Mouse (Mus musculus) hindbrain, embryonic 16.5 days (tissue): ENCODE results near the gene Cnnm1. TPM values are rescaled to one million over a fixed set of nuclear protein-coding genes. Genes with fewer than 3 reads are reported as not detected.
A peak's percentile ranks its signal among the peaks of the same experiment; 100 is the strongest.

Experiments used
- ATAC-seq: fragments of 200-750 bp; cut with Nextera tagmentation; 2 replicates; pipeline ENCODE4 v1.8.0; 2017; ENCODE audit warnings: moderate TSS enrichment, moderate library complexity
- H3K27ac ChIP-seq: fragments of 300-500 bp; sonication (generic); 2 replicates; pipeline ENCODE4 v1.5.1; 2014; ENCODE audit warnings: low read depth, mild to moderate bottlenecking, control low read depth, low read length, moderate library complexity
- H3K27me3 ChIP-seq: fragments of 300-500 bp; sonication (generic); replicated peaks from 2 replicates; pipeline ENCODE4 v1.6.1; 2014; ENCODE audit warnings: low read length; ENCODE audit not compliant: control insufficient read depth, insufficient read depth
- H3K36me3 ChIP-seq: fragments of 300-500 bp; sonication (generic); 2 replicates; pipeline ENCODE4 v1.6.1; 2014; ENCODE audit warnings: mild to moderate bottlenecking, low read length, moderate library complexity, mixed read lengths; ENCODE audit not compliant: control insufficient read depth, insufficient read depth
- H3K4me1 ChIP-seq: fragments of 300-500 bp; sonication (generic); 2 replicates; pipeline ENCODE4 v1.6.1; 2014; ENCODE audit warnings: low read depth, low read length; ENCODE audit not compliant: control insufficient read depth, insufficient read depth
- H3K4me2 ChIP-seq: fragments of 300-500 bp; sonication (generic); 2 replicates; pipeline ENCODE4 v1.6.1; 2014; ENCODE audit warnings: mild to moderate bottlenecking, low read length, control low read depth, moderate library complexity
- H3K4me3 ChIP-seq: fragments of 300-500 bp; sonication (generic); 2 replicates; pipeline ENCODE4 v1.5.1; 2014; ENCODE audit warnings: mild to moderate bottlenecking, low read length, control low read depth, moderate library complexity
- H3K9ac ChIP-seq: fragments of 300-500 bp; sonication (generic); 2 replicates; pipeline ENCODE4 v1.6.1; 2014; ENCODE audit warnings: low read depth, mild to moderate bottlenecking, control low read depth, low read length, moderate library complexity
- H3K9me3 ChIP-seq: fragments of 300-500 bp; sonication (generic); 2 replicates; pipeline ENCODE4 v1.6.1; 2014; ENCODE audit warnings: mild to moderate bottlenecking, low read length, moderate library complexity; ENCODE audit not compliant: control insufficient read depth
- WGBS: fragments of 180-500 bp; shearing (Covaris S2); extraction: QIAGEN DNeasy Blood & Tissue Kit; methylation state at CpG from one replicate; pipeline ENCODE4 v1.1.7; 2014; 5-methylcytosine and 5-hydroxymethylcytosine counted together
- polyA plus RNA-seq: library from polyadenylated mRNA; unstranded; fragments of >200 nt; fragmentation: Nextera tagmentation; extraction: Ambion mirVana; gene quantifications from 2 replicates; pipeline ENCODE4 v1.2.1, GENCODE M21; 2015

Gene Cnnm1
- polyA plus RNA-seq, 1 experiment from 2014 or later, result 4.2 TPM

DNA sequence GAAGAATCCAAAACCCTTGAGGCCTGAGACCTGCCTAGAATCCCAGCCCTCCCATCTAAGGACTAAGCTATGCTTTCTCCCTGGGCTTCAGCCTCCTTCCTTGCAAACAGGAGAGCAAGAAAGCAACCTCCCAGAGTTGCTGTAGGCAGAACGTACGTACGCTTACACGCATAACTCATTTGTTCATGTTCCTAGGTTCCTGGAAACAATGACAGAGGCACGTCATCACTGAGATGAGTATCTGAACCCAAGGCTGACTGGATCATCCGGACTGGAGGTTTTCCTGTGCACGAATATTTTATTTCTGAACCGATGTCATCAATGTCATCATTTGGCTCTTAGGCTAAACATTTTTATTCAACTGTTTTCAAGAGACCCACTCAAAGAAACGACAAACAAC lies 81.8 kb downstream of the Cnnm1 start:
- Histone ChIP-seq H3K4me2 (peak overlapping the region; percentile 35), H3K27me3 (no peaks in the 10 kb centered on the region), H3K36me3 (no peaks in the 10 kb centered on the region), H3K9ac (no peak overlapping the region; the same call in 1 of the 2 replicates), H3K9me3 (no peaks in the 10 kb centered on the region), H3K4me1 (peaks cover 29% of the 10 kb centered on the region), H3K27ac (no peak overlapping the region), H3K4me3 (no peak overlapping the region; the same call in 1 of the 2 replicates)
- WGBS, result 81% methylated on average over 9 of the region's 9 CpGs
- ATAC-seq, result no peak

DNA sequence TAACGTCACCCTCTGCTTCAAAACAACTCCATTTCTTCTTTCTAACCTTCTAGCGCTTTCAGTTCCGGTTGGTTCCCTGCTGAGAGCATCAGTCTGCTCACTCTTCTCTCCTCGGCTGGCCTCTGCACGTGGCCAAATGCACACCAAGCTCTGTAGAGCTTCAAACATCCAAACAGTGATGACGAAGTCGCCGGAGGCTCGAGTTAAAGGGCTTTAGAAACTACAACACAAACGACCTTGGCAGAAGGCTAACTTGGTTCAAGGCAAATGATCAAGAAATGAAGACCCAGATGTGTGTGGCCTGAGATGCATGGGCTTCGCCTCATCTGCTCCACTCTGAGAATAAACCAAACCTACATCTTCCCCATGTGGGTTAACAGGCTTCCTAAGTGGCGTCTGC lies 83.3 kb downstream of the Cnnm1 start:
- Histone ChIP-seq H3K36me3 (no peaks in the 10 kb centered on the region), H3K4me1 (peaks cover 29% of the 10 kb centered on the region), H3K4me3 (peak overlapping the region; percentile 59), H3K27ac (no peak overlapping the region), H3K27me3 (no peaks in the 10 kb centered on the region), H3K4me2 (peak overlapping the region; percentile 55), H3K9me3 (no peaks in the 10 kb centered on the region), H3K9ac (peak overlapping the region; percentile 70)
- 4% methylated on average over 12 of the region's 12 CpGs for WGBS
- ATAC-seq, result no peak

DNA sequence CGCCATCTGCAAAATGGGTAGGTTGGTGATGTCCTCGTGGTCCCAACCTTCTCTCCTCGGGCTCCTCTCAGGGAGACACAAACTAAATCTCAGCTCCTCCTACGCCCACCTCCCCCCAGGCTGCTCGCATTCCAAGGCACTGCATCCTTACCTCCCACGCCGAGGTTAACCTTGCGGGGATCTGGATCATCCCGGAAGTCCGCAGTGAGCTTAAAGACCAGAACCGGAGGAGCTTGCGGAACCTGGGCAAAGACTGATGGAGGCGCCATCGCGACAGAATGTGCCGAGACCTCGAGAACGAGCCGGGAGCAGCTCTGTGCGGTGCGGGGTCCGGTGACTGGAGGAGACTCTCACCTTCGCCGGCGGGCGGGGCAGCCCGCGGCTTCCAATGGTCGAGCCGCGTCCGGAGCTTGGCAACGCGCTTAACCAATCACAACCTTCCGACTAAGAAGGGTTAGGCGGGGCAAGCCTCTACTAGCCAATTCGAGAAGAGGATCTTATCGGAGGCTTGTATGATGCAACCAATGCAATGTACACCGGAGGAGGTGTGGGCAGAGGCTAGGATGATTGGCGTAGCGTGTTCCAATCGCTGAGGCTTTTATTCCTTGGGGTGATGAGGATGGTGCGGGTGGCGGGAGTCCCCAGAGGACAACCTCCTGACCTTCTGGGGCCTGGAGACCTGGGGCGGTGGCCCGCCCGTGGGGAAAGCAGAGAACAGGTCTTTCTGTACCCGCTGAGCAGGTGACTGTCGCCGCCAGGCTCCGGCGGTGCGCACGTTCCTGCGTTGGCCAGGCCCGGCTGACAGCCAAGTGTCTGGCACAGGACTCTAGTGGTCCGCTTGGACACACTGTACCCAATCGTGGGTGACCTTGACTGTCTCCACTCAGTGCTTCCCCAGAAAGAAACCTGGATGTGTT lies 84.2 kb downstream of the Cnnm1 start, which contains the start of gene Got1:
Gene Got1 (minus strand): TSS at position 419 of the 917 bp plus-strand sequence.
- WGBS, result under 1% methylated on average over 58 of the region's 58 CpGs
- Histone ChIP-seq H3K9ac (peak within 1 kb of the TSS; percentile 81), H3K4me3 (peak within 1 kb of the TSS; percentile 59), H3K4me2 (peak within 1 kb of the TSS; percentile 83), H3K27ac (peak within 1 kb of the TSS; percentile 78), H3K27me3 (no peaks in the 10 kb centered on the region), H3K36me3 (no peaks in the 10 kb centered on the region), H3K4me1 (peaks cover 29% of the 10 kb centered on the region), H3K9me3 (no peaks in the 10 kb centered on the region)
- peak; percentile 100 for ATAC-seq

GRCm38 (mm10) chr19:43525104-43525482 lies 84.9 kb downstream of the Cnnm1 start:
- Histone ChIP-seq H3K27ac (peak overlapping the region; percentile 78), H3K27me3 (no peaks in the 10 kb centered on the region), H3K4me3 (peak overlapping the region; percentile 59), H3K36me3 (no peaks in the 10 kb centered on the region), H3K4me2 (peak overlapping the region; percentile 83), H3K9ac (peak overlapping the region; percentile 81), H3K4me1 (peaks cover 29% of the 10 kb centered on the region), H3K9me3 (no peaks in the 10 kb centered on the region)
- 19% methylated on average over 10 of the region's 10 CpGs for WGBS
- no peak for ATAC-seq

DNA sequence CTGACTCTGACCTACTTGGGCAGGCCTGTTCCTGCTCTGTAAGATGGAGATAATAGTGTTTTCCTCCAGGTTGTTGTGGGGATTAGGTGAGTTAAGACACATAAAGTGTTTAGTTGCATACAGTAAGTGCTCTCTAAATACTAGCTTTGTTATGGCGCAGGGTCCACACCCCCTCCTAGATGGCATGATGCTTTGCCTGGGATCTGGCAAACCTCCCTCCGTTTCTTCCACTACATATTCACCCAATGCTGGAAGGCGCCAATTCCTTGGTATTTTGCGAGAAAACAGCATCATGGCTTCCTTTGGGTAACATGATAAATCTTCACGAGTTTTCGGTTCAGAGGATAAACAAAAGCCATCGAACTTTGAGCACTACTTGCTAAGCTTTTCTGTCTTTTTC lies 85.3 kb downstream of the Cnnm1 start:
- peak overlapping the region; percentile 59; the same call in 1 of the 2 replicates for H3K4me3 ChIP-seq
- H3K9me3 ChIP-seq, result no peaks in the 10 kb centered on the region
- peak overlapping the region; percentile 83 for H3K4me2 ChIP-seq
- H3K9ac ChIP-seq, result peak overlapping the region; percentile 81
- H3K4me1 ChIP-seq, result peaks cover 28% of the 10 kb centered on the region
- H3K27ac ChIP-seq, result no peak overlapping the region; the same call in 1 of the 2 replicates
- no peak for ATAC-seq
- WGBS, result 91% methylated on average over 7 of the region's 7 CpGs
- no peaks in the 10 kb centered on the region for H3K27me3 ChIP-seq
- no peaks in the 10 kb centered on the region for H3K36me3 ChIP-seq

GRCm38 (mm10) chr19:43526025-43526424 lies 85.8 kb downstream of the Cnnm1 start:
- Histone ChIP-seq H3K4me2 (no peak overlapping the region), H3K4me3 (no peak overlapping the region), H3K27me3 (no peaks in the 10 kb centered on the region), H3K36me3 (no peaks in the 10 kb centered on the region), H3K27ac (no peak overlapping the region), H3K4me1 (peaks cover 25% of the 10 kb centered on the region), H3K9me3 (no peaks in the 10 kb centered on the region), H3K9ac (no peak overlapping the region)
- no peak for ATAC-seq
- 91% methylated on average over 9 of the region's 9 CpGs for WGBS

- H3K27me3 ChIP-seq, result no peaks in the 10 kb centered on the region
- ATAC-seq, result no peak
- H3K27ac ChIP-seq, result no peak overlapping the region
- no peak overlapping the region for H3K4me3 ChIP-seq
- H3K4me2 ChIP-seq, result no peak overlapping the region
- H3K9ac ChIP-seq, result no peak overlapping the region
- H3K36me3 ChIP-seq, result no peaks in the 10 kb centered on the region
- H3K4me1 ChIP-seq, result peaks cover 15% of the 10 kb centered on the region
- no peaks in the 10 kb centered on the region for H3K9me3 ChIP-seq
- WGBS, result 10% methylated on average over 11 of the region's 11 CpGs
These were observed 86.9 kb downstream of the Cnnm1 start for GRCm38 (mm10) chr19:43527131-43527530.

DNA sequence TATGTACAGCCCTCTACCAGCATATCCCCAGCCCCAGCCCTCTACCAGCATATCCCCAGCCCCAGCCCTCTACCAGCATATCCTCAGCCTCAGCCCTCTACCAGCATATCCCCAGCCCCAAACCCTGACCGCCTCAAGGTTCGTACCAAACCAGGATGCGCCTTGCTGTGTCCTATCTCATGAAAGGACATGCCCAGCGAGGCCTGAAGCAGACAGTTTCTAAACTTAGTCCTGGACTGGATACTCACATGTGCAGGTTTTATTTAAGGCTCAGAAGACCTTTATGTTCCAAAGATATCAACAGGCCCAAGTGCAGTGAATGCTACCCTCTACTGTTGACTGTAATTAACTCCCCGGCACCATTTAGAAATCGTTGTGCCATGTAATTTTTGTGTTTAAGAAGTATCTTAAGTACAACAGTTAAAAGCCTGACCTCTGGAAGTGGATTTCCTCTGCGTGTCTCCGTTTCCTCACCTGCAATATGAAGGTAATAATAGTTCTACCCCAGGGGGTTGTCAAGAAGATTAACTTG lies 87.9 kb downstream of the Cnnm1 start:
- WGBS, result 86% methylated on average over 8 of the region's 8 CpGs
- H3K36me3 ChIP-seq, result no peaks in the 10 kb centered on the region
- no peaks in the 10 kb centered on the region for H3K27me3 ChIP-seq
- no peak overlapping the region for H3K27ac ChIP-seq
- no peak overlapping the region for H3K4me2 ChIP-seq
- no peak for ATAC-seq
- H3K4me1 ChIP-seq, result peaks cover 8% of the 10 kb centered on the region
- no peak overlapping the region for H3K9ac ChIP-seq
- no peak overlapping the region for H3K4me3 ChIP-seq
- no peaks in the 10 kb centered on the region for H3K9me3 ChIP-seq

- no peak overlapping the region for H3K9ac ChIP-seq
- H3K36me3 ChIP-seq, result no peaks in the 10 kb centered on the region
- H3K4me3 ChIP-seq, result peak overlapping the region; percentile 23
- H3K27me3 ChIP-seq, result no peaks in the 10 kb centered on the region
- peak; percentile 89 for ATAC-seq
- no peak overlapping the region for H3K27ac ChIP-seq
- 1% methylated on average over 13 of the region's 13 CpGs for WGBS
- H3K4me2 ChIP-seq, result peak overlapping the region; percentile 52
- no peaks in the 10 kb centered on the region for H3K9me3 ChIP-seq
- H3K4me1 ChIP-seq, result peaks cover under 1% of the 10 kb centered on the region; the same call in 1 of the 2 replicates
These were observed 90.0 kb downstream of the Cnnm1 start for GRCm38 (mm10) chr19:43530197-43530770.
